ENCODE assay signal across 21 mouse cellular contexts in the genomic region with DNA sequence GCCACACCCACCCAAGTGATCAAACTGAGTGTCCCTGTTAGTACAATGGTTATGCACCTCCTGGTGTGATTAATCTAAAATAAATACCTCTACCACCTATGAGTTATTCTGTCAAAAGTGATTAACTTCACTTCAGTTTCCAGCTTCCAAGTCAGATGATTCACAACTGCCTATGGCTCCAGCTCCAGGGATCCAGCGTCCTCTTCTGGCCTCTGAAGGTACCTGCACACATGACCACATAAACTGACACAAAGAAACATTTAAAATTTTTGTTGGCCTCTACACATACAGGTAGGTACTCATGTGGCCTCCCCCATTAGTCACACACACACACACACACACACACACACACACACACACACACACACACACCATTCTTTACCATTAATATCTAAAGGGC.
A peak's percentile ranks its signal among the peaks of the same experiment; 100 is the strongest.
DNase-seq lines count a peak whose midpoint lies in the region; ATAC-seq and TF ChIP-seq lines count a peak whose summit lies in the region.
"Had no signal": no experiment of that assay in that cellular context is flagged by ENCODE, and none has a peak within 500 bp of the region (broad histone marks: within the 10 kb centered on the region; RNA-seq: fewer than 3 reads in every experiment).

No protein-coding gene starts in this region.

- TF ChIP-seq CTCF in lung, postnatal 0 days (IDR thresholded peaks at IDR 0.05) = peak; percentile 40
- peak; percentile 17; the same call in 1 of the 2 replicates for TF ChIP-seq CTCF in small intestine, adult 2 months (IDR thresholded peaks at IDR 0.05; ENCODE audit: extremely low read depth, insufficient read length, insufficient replicate concordance, low read depth, low read length)

- H3K9me3 ChIP-seq in lung, postnatal 0 days (ENCODE audit: low read length) = no peaks in the 10 kb centered on the region
- H3K9me3 ChIP-seq: embryonic facial prominence, embryonic 15.5 days had no signal

- no peak for ATAC-seq in lung, postnatal 0 days
- ATAC-seq in megakaryocyte-erythroid progenitor cell, adult 5-6 weeks (replicated peaks; ENCODE audit: low FRiP score, low TSS enrichment, poor library complexity, severe bottlenecking) = no peak
- ATAC-seq: CD4-positive, CD25-positive, alpha-beta regulatory T cell, adult 4 months; forebrain, embryonic 14.5 days had no signal

- H3K4me1 ChIP-seq in lung, postnatal 0 days (ENCODE audit: insufficient read depth, low read depth, low read length) = peaks cover 8% of the 10 kb centered on the region; the same call in 1 of the 2 replicates
- H3K4me1 ChIP-seq in small intestine, adult 2 months (ENCODE audit: control insufficient read depth, insufficient read depth, insufficient read length, low read length) = peaks cover 22% of the 10 kb centered on the region; the same call in 1 of the 2 replicates
- H3K4me1 ChIP-seq: embryonic facial prominence, embryonic 15.5 days; heart, embryonic 12.5 days had no signal

- WGBS in lung, postnatal 0 days = 89% methylated on average over 1 of the region's 1 CpGs
- WGBS in small intestine, adult 2 months = 88% methylated on average over 1 of the region's 1 CpGs

- H3K4me3 ChIP-seq in lung, postnatal 0 days (ENCODE audit: low read depth, low read length) = no peak overlapping the region
- no peak overlapping the region for H3K4me3 ChIP-seq in small intestine, adult 2 months (ENCODE audit: low read depth, low read length)
- H3K4me3 ChIP-seq: embryonic facial prominence, embryonic 15.5 days; erythroblast, embryonic 14.5 days; forebrain, embryonic 10.5 days; gastrocnemius, adult 2 months; heart, embryonic 12.5 days; hindbrain, embryonic 10.5 days had no signal

- TF ChIP-seq POLR2A in small intestine, adult 2 months (IDR thresholded peaks at IDR 0.05; ENCODE audit: low read depth, low read length) = no peak

- TF ChIP-seq EP300 in lung, postnatal 0 days (IDR thresholded peaks at IDR 0.05) = no peak

- peak; percentile 30 for DNase-seq in adrenal gland, postnatal 14 days
- DNase-seq in adrenal gland, postnatal 4 days (ENCODE audit: low spot score in 2 of 2) = no peak
- no peak for DNase-seq in lung, postnatal 0 days (ENCODE audit: low spot score)
- no peak for DNase-seq in lung, postnatal 10 days
- DNase-seq in spleen, postnatal 4 days (ENCODE audit: low spot score in 2 of 2) = no peak
- DNase-seq: adrenal gland, postnatal 10 days; B cell, adult 2 months; cerebellum, adult 2 months; embryo, embryonic 11 days; gastrocnemius, adult 2 months; gastrocnemius, postnatal 25 days had no signal

- no peaks in the 10 kb centered on the region for H3K27me3 ChIP-seq in lung, postnatal 0 days (replicated peaks; ENCODE audit: insufficient read depth, low read length)
- H3K27me3 ChIP-seq in small intestine, adult 2 months (ENCODE audit: control insufficient read depth, insufficient read depth, low read length) = no peaks in the 10 kb centered on the region
- H3K27me3 ChIP-seq: embryonic facial prominence, embryonic 15.5 days; heart, embryonic 12.5 days had no signal

- no peak overlapping the region for H3K27ac ChIP-seq in lung, postnatal 0 days (ENCODE audit: low read length)
- no peak overlapping the region for H3K27ac ChIP-seq in small intestine, adult 2 months (ENCODE audit: insufficient read depth, low read depth, low read length)
- H3K27ac ChIP-seq: embryonic facial prominence, embryonic 15.5 days; forebrain, embryonic 10.5 days; gastrocnemius, adult 2 months; hindbrain, embryonic 10.5 days; hindbrain, embryonic 14.5 days had no signal

- no peak overlapping the region for H3K4me2 ChIP-seq in lung, postnatal 0 days (replicated peaks; ENCODE audit: low read depth, low read length)
- H3K4me2 ChIP-seq: embryonic facial prominence, embryonic 15.5 days; hindbrain, embryonic 14.5 days had no signal

- H3K9ac ChIP-seq in lung, postnatal 0 days (replicated peaks; ENCODE audit: low read depth) = no peak overlapping the region
- H3K9ac ChIP-seq: embryonic facial prominence, embryonic 15.5 days; heart, embryonic 12.5 days; hindbrain, embryonic 14.5 days had no signal

- H3K36me3 ChIP-seq in lung, postnatal 0 days (ENCODE audit: insufficient read depth, low read length) = no peaks in the 10 kb centered on the region
- H3K36me3 ChIP-seq in small intestine, adult 2 months (ENCODE audit: control insufficient read depth, insufficient read depth, low read length) = no peaks in the 10 kb centered on the region
- H3K36me3 ChIP-seq: embryonic facial prominence, embryonic 15.5 days; forebrain, embryonic 10.5 days; heart, embryonic 12.5 days; hindbrain, embryonic 10.5 days had no signal
